Mouse (Mus musculus): ENCODE results near the gene Dnah14. TPM values are rescaled to one million over a fixed set of nuclear protein-coding genes. Genes with fewer than 3 reads are reported as not detected.

Gene Dnah14
- total RNA-seq (2012; rRNA removed) (0.98 and 1.0 TPM in 2 replicates), total RNA-seq (2014; rRNA removed) (0.03 TPM in 2 replicates), polyA plus RNA-seq (2012; ENCODE audit: insufficient read length, low read depth) (0.57 and 0.74 TPM in 2 replicates)

- dilution Hi-C loops (cut with MboI; ENCODE audit: extremely low pct_ligation_motif_present, extremely low pct_unique_long_range_greater_than_20kb, low sequenced_read_pairs) (no loop called here), in situ Hi-C loops (cut with MboI; ENCODE audit: low pct_ligation_motif_present, low pct_unique_long_range_greater_than_20kb, low sequenced_read_pairs) (no loop called here)
- Histone ChIP-seq H3K4me1 (ENCODE audit: control insufficient read depth in 1 of 2, insufficient read depth in 2 of 2) (peaks cover 2 to 4% of the 10 kb centered on the region in 2 experiments; a peak in 2 of 4 replicates), H3K4me2 (ENCODE audit: insufficient read depth, low read depth, poor library complexity, severe bottlenecking) (no peak within 1 kb of the TSS), H3K36me3 (replicated peaks in 1 of 2; ENCODE audit: control insufficient read depth in 1 of 2, insufficient read depth in 1 of 2, low read length in 1 of 2) (no peaks in the 10 kb centered on the region), H3K27me3 (replicated peaks) (no peaks in the 10 kb centered on the region), H3K4me3 (replicated peaks in 1 of 3; ENCODE audit: low read depth in 2 of 3, low read length in 2 of 3, poor library complexity in 1 of 3) (no peak within 1 kb of the TSS), H3K9ac (ENCODE audit: insufficient read depth, low read depth) (no peak within 1 kb of the TSS), H3K79me2 (replicated peaks; ENCODE audit: control insufficient read depth, extremely low read depth, insufficient read depth, poor library complexity, severe bottlenecking) (no peaks in the 10 kb centered on the region), H3K9me3 (replicated peaks; ENCODE audit: low read length) (no peaks in the 10 kb centered on the region), H3K27ac (ENCODE audit: insufficient read depth, low read depth) (no peak within 1 kb of the TSS)
- TF ChIP-seq IRF4 (IDR thresholded peaks at IDR 0.05; ENCODE audit: low read depth, low read length) (no peak), CTCF (conservative IDR thresholded peaks at IDR 0.05 in 1 of 2, IDR thresholded peaks at IDR 0.05 in 1 of 2; ENCODE audit: low read depth in 2 of 2, low read length in 2 of 2) (no peak), UBTF (IDR thresholded peaks at IDR 0.05; ENCODE audit: low read depth, low read length) (no peak), BHLHE40 (IDR thresholded peaks at IDR 0.05; ENCODE audit: low read depth, low read length) (no peak), JUN (IDR thresholded peaks at IDR 0.05; ENCODE audit: insufficient read depth, low read depth, low read length) (no peak), RCOR1 (conservative IDR thresholded peaks at IDR 0.05; ENCODE audit: low read depth, low read length) (no peak), ZNF384 (IDR thresholded peaks at IDR 0.05; ENCODE audit: low read depth, low read length) (no peak), MAFK (IDR thresholded peaks at IDR 0.05; ENCODE audit: insufficient replicate concordance, low read length) (no peak), USF2 (conservative IDR thresholded peaks at IDR 0.05; ENCODE audit: low read depth, low read length) (no peak), MYC (IDR thresholded peaks at IDR 0.05; ENCODE audit: low read depth, low read length) (no peak), ELF1 (IDR thresholded peaks at IDR 0.05; ENCODE audit: low read depth, low read length) (no peak), ZC3H11A (IDR thresholded peaks at IDR 0.05; ENCODE audit: low read depth, low read length) (no peak), CHD1 (IDR thresholded peaks at IDR 0.05; ENCODE audit: low read depth, low read length) (no peak), POLR2A (IDR thresholded peaks at IDR 0.05; ENCODE audit: low read depth, low read length) (no peak), ZMIZ1 (IDR thresholded peaks at IDR 0.05; ENCODE audit: low read depth, low read length) (no peak), SMC3 (IDR thresholded peaks at IDR 0.05; ENCODE audit: low read depth, low read length) (no peak), POLR2AphosphoS2 (IDR thresholded peaks at IDR 0.05; ENCODE audit: low read depth, low read length) (no peak)
- DNase-seq (ENCODE audit: extremely low read depth): no peak
Measured at GRCm38 (mm10) chr1:181576322-181576721, at the start of gene Dnah14. Dnah14 (plus strand) TSS chr1:181576559.

GRCm38 (mm10) chr1:181529368-181529767 is 47.0 kb upstream of the Dnah14 start:
- in situ Hi-C loops (cut with MboI; ENCODE audit: low pct_ligation_motif_present, low pct_unique_long_range_greater_than_20kb, low sequenced_read_pairs) (loop anchor here (25.0 kb wide), 2 partner anchors 242 to 517 kb away; partner anchors contain the start of gene Ephx1), dilution Hi-C loops (cut with MboI; ENCODE audit: extremely low pct_ligation_motif_present, extremely low pct_unique_long_range_greater_than_20kb, low sequenced_read_pairs) (no loop called here)
- no peak for DNase-seq (ENCODE audit: extremely low read depth)
- no peaks in the 10 kb centered on the region for H3K36me3 ChIP-seq (replicated peaks in 1 of 2; ENCODE audit: control insufficient read depth in 1 of 2, insufficient read depth in 1 of 2, low read length in 1 of 2)
- H3K4me2 ChIP-seq (ENCODE audit: insufficient read depth, low read depth, poor library complexity, severe bottlenecking): no peak overlapping the region
- H3K9ac ChIP-seq (ENCODE audit: insufficient read depth, low read depth): no peak overlapping the region
- H3K9me3 ChIP-seq (replicated peaks; ENCODE audit: low read length): peaks cover 3% of the 10 kb centered on the region
- no peaks in the 10 kb centered on the region for H3K27me3 ChIP-seq (replicated peaks)
- H3K4me1 ChIP-seq (ENCODE audit: control insufficient read depth in 1 of 2, insufficient read depth in 2 of 2): peaks cover 12 to 26% of the 10 kb centered on the region in 2 experiments
- no peak for TF ChIP-seq USF2 (conservative IDR thresholded peaks at IDR 0.05; ENCODE audit: low read depth, low read length)
- TF ChIP-seq RCOR1 (conservative IDR thresholded peaks at IDR 0.05; ENCODE audit: low read depth, low read length): no peak
- TF ChIP-seq JUN (IDR thresholded peaks at IDR 0.05; ENCODE audit: insufficient read depth, low read depth, low read length): no peak
- no peak for TF ChIP-seq RAD21 (IDR thresholded peaks at IDR 0.05; ENCODE audit: low read depth, low read length)
- no peak for TF ChIP-seq JUND (conservative IDR thresholded peaks at IDR 0.05; ENCODE audit: low read depth, low read length)
- no peak for TF ChIP-seq SIN3A (IDR thresholded peaks at IDR 0.05; ENCODE audit: low read length)
- no peak for TF ChIP-seq E2F4 (IDR thresholded peaks at IDR 0.05; ENCODE audit: insufficient replicate concordance, low read depth, low read length)
- TF ChIP-seq CHD2 (IDR thresholded peaks at IDR 0.05; ENCODE audit: low read length): no peak
- no peak for TF ChIP-seq HCFC1 (IDR thresholded peaks at IDR 0.05; ENCODE audit: low read depth, low read length)
- TF ChIP-seq MAFK (IDR thresholded peaks at IDR 0.05; ENCODE audit: insufficient replicate concordance, low read length): no peak
- TF ChIP-seq NELFE (IDR thresholded peaks at IDR 0.05; ENCODE audit: low read depth, low read length): no peak
- no peak for TF ChIP-seq CHD1 (IDR thresholded peaks at IDR 0.05; ENCODE audit: low read depth, low read length)
- no peak for TF ChIP-seq GABPA (IDR thresholded peaks at IDR 0.05; ENCODE audit: insufficient replicate concordance, low read depth, low read length)
- TF ChIP-seq POLR2AphosphoS2 (IDR thresholded peaks at IDR 0.05; ENCODE audit: low read depth, low read length): no peak
- no peak for TF ChIP-seq ELF1 (IDR thresholded peaks at IDR 0.05; ENCODE audit: low read depth, low read length)
- no peak for TF ChIP-seq ZMIZ1 (IDR thresholded peaks at IDR 0.05; ENCODE audit: low read depth, low read length)
- no peak for TF ChIP-seq MYC (IDR thresholded peaks at IDR 0.05; ENCODE audit: low read depth, low read length)
- no peaks in the 10 kb centered on the region for H3K79me2 ChIP-seq (replicated peaks; ENCODE audit: control insufficient read depth, extremely low read depth, insufficient read depth, poor library complexity, severe bottlenecking)
- no peak overlapping the region for H3K4me3 ChIP-seq (replicated peaks in 1 of 3; ENCODE audit: low read depth in 2 of 3, low read length in 2 of 3, poor library complexity in 1 of 3)
- no peak overlapping the region for H3K27ac ChIP-seq (ENCODE audit: insufficient read depth, low read depth)

All from CH12.LX (cell line).